Mouse (Mus musculus) heart, postnatal 25 days (tissue): ENCODE measurements around the gene Iqcm. TPM values are rescaled to one million over a fixed set of nuclear protein-coding genes. Genes with fewer than 3 reads are reported as not detected.

Source experiments
- total RNA-seq, 2 experiments: library from RNA; stranded (reverse); gene quantifications; 2 replicates each; pipeline ENCODE4 v1.2.3; 2021

Gene Iqcm
- total RNA-seq, 2 experiments from 2014 or later: not detected

Other genes with a start within 250 kb of the Iqcm start
- 1 to 10 TPM; 3.1 to 3.8 TPM for gene Rasd2, start 234.8 kb upstream of the Iqcm start, total RNA-seq
- not detected for gene Gm10358, start 42.1 kb upstream of the Iqcm start, total RNA-seq